Mouse (Mus musculus): ENCODE measurements around the gene Bche. TPM values are rescaled to one million over a fixed set of nuclear protein-coding genes. Genes with fewer than 3 reads are reported as not detected.
A peak's percentile ranks its signal among the peaks of the same experiment; 100 is the strongest.

The Bche gene
- polyA plus RNA-seq (2016; fragmentation: Nextera tagmentation; extraction: Ambion mirVana): 1.8 and 2.1 TPM in 2 replicates

DNA sequence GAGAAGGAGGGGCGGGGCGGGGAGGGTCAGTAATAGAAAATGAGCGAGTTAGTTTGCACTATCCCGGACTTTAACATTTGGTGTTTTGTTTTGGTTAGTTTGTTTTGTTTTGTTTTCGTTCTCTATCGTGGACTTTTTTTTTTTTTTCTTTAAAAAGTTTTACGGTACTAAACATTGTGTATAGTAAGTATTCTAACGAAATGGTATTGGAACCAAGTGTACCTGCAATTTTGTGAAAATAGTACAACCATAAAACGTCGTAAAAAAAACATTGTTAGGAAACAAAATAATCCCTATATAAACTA lies at the start of gene Bche:
TSS of gene Bche (minus strand) at position 6 of the 305 bp plus-strand sequence.
- no peak for DNase-seq (ENCODE audit: low spot score)
- H3K27ac ChIP-seq: peak within 1 kb of the TSS; percentile 64
- H3K9me3 ChIP-seq (replicated peaks): no peaks in the 10 kb centered on the region
- H3K4me3 ChIP-seq: peak within 1 kb of the TSS; percentile 52
- no peaks in the 10 kb centered on the region for H3K36me3 ChIP-seq
- WGBS: 26% methylated on average over 10 of the region's 10 CpGs
- no peaks in the 10 kb centered on the region for H3K27me3 ChIP-seq (ENCODE audit: low read depth, poor library complexity, severe bottlenecking)
- H3K4me1 ChIP-seq: no peaks in the 10 kb centered on the region

DNA sequence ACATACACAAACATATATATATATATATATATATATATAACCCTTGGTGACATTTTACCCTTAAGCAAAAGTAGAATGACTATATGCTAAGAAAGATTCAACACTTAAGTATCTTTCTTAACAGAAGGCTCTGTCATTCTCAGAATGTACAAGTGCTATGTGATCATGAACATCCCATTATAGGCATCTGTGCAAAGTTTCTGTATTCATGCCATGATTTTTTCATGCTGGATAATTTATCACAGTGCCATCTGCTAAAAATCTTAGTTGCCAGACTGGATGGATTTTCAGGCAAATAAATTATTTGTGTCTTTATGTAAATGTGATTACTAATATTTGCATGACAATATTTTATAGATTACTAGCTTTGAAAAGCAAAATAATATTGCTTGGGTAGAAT lies 33.8 kb upstream of the Bche start:
- Histone ChIP-seq H3K27me3 (ENCODE audit: low read depth, poor library complexity, severe bottlenecking) (no peaks in the 10 kb centered on the region), H3K9me3 (replicated peaks) (no peaks in the 10 kb centered on the region), H3K36me3 (no peaks in the 10 kb centered on the region), H3K27ac (no peak overlapping the region), H3K4me1 (no peaks in the 10 kb centered on the region), H3K4me3 (no peak overlapping the region)
- no peak for DNase-seq (ENCODE audit: low spot score)

GRCm38 (mm10) chr3:73731677-73732076 lies 23.5 kb upstream of the Bche start:
- no peak overlapping the region for H3K27ac ChIP-seq
- H3K36me3 ChIP-seq: no peaks in the 10 kb centered on the region
- H3K27me3 ChIP-seq (ENCODE audit: low read depth, poor library complexity, severe bottlenecking): no peaks in the 10 kb centered on the region
- no peak for DNase-seq (ENCODE audit: low spot score)
- no peaks in the 10 kb centered on the region for H3K4me1 ChIP-seq
- WGBS: 52% methylated on average over 2 of the region's 2 CpGs
- no peaks in the 10 kb centered on the region for H3K9me3 ChIP-seq (replicated peaks)
- H3K4me3 ChIP-seq: no peak overlapping the region

DNA sequence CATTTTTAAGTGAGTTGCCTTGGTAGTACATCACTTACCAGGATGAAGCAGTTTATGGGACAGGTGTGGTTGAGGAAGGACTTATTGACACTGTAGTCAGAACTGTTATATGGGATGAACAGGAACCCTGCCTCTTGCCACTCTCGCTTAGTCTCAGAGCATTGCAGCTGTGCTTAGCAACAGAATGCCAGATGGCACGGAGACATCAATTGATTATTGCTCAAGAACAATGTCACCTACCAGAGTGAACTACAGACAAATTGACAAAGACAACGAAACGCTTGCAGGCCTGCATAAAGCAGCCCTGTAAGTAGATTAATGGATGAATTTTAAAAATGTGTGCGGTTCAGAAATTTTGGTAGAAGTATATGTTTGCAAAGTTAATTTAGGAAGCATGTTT lies 21.3 kb upstream of the Bche start:
- H3K27ac ChIP-seq: no peak overlapping the region
- 86% methylated on average over 5 of the region's 5 CpGs for WGBS

GRCm38 (mm10) chr3:73725711-73726110 lies 17.5 kb upstream of the Bche start:
- Histone ChIP-seq H3K27ac (no peak overlapping the region), H3K36me3 (no peaks in the 10 kb centered on the region), H3K4me1 (no peaks in the 10 kb centered on the region), H3K27me3 (ENCODE audit: low read depth, poor library complexity, severe bottlenecking) (no peaks in the 10 kb centered on the region), H3K4me3 (no peak overlapping the region), H3K9me3 (replicated peaks) (no peaks in the 10 kb centered on the region)
- no peak for DNase-seq (ENCODE audit: low spot score)

More for the DNA sequence above, 21.3 kb upstream of the Bche start:
- no peaks in the 10 kb centered on the region for H3K4me1 ChIP-seq
- DNase-seq (ENCODE audit: low spot score): no peak
- H3K9me3 ChIP-seq (replicated peaks): no peaks in the 10 kb centered on the region
- no peaks in the 10 kb centered on the region for H3K27me3 ChIP-seq (ENCODE audit: low read depth, poor library complexity, severe bottlenecking)
- no peaks in the 10 kb centered on the region for H3K36me3 ChIP-seq
- H3K4me3 ChIP-seq: no peak overlapping the region

DNA sequence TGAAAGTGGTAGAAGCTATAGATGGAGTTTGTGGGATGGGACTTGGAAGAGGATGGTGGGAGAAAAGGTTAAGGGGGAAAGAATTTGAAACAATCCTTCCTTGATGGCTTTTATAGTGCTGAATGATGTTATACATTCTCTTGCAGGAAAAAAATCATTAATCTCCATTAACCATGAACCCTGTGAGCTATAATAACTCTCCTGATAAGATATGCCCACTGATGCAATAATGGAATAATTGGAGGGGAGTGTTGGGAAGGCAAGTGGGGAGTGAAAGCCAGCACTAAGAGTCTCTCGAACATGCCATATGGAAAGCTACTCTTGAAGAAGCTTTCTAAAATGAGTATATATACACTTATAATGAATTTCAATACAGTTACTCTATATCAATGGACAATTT lies 16.7 kb upstream of the Bche start:
- Histone ChIP-seq H3K9me3 (replicated peaks) (no peaks in the 10 kb centered on the region), H3K36me3 (no peaks in the 10 kb centered on the region), H3K4me1 (no peaks in the 10 kb centered on the region), H3K27ac (no peak overlapping the region), H3K27me3 (ENCODE audit: low read depth, poor library complexity, severe bottlenecking) (no peaks in the 10 kb centered on the region), H3K4me3 (no peak overlapping the region)
- no peak for DNase-seq (ENCODE audit: low spot score)
- 100% methylated on average over 1 of the region's 1 CpGs for WGBS

- Histone ChIP-seq H3K9me3 (replicated peaks) (no peaks in the 10 kb centered on the region), H3K36me3 (no peaks in the 10 kb centered on the region), H3K27ac (no peak overlapping the region), H3K4me3 (no peak overlapping the region), H3K4me1 (no peaks in the 10 kb centered on the region), H3K27me3 (ENCODE audit: low read depth, poor library complexity, severe bottlenecking) (no peaks in the 10 kb centered on the region)
- no peak for DNase-seq (ENCODE audit: low spot score)
- WGBS: 90% methylated on average over 1 of the region's 1 CpGs
Observed at GRCm38 (mm10) chr3:73717610-73718284, 9.5 kb upstream of the Bche start.

- Histone ChIP-seq H3K4me3 (no peak overlapping the region), H3K4me1 (no peaks in the 10 kb centered on the region), H3K27ac (no peak overlapping the region), H3K36me3 (no peaks in the 10 kb centered on the region), H3K27me3 (ENCODE audit: low read depth, poor library complexity, severe bottlenecking) (no peaks in the 10 kb centered on the region), H3K9me3 (replicated peaks) (no peaks in the 10 kb centered on the region)
- 83% methylated on average over 8 of the region's 8 CpGs for WGBS
- DNase-seq (ENCODE audit: low spot score): no peak
Observed at GRCm38 (mm10) chr3:73709871-73710270, 1.7 kb upstream of the Bche start.

DNA sequence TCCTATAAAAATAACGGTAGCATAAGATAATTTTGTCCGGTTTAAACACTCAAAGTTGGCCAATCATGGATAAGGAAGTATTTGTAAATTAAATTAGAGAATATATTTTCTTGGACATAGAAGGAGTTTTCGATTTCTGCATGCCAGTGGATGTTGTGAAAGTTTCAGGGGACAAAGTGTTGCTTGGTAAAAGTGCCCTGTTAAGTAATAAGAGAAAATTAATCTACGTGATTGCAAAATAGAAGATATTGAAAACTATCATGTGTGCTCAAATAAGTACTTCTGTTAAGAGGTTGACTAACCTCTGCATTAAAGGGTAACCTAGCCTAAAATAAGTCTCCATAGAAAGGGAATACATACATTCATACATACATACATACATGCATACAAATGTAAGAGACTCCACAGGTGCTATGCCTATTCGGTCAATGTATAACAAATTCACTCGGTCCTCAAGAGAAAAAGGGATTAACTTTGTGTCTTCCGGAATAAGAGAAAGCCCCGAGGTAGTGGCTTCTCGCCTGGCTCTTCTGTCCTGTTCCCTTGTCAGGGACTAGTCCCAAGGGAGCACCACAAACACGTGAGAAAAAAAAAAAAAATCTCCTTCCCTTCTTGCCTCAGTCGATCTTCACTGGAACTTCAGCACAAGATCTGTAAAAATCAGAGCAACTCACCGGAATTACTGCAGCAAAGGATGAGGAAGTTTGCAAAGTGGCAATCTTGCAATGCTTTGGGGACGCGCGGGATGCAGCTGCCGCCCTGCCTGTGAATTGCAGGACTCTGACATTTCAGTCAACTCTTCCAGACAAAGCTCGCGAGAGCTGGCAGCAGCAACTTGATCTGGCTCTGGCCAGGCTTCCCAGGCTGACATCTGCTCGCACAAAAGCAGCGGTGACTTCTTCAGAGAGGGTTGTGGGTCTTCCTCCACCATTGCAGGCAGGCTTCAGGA lies 480 bp downstream of the Bche start:
- peak; percentile 81 for DNase-seq (ENCODE audit: low spot score)
- H3K9me3 ChIP-seq (replicated peaks): no peaks in the 10 kb centered on the region
- H3K4me1 ChIP-seq: no peaks in the 10 kb centered on the region
- WGBS: 22% methylated on average over 20 of the region's 20 CpGs
- H3K27ac ChIP-seq: peak overlapping the region; percentile 64
- H3K4me3 ChIP-seq: peak overlapping the region; percentile 52
- H3K36me3 ChIP-seq: no peaks in the 10 kb centered on the region
- H3K27me3 ChIP-seq (ENCODE audit: low read depth, poor library complexity, severe bottlenecking): no peaks in the 10 kb centered on the region

DNA sequence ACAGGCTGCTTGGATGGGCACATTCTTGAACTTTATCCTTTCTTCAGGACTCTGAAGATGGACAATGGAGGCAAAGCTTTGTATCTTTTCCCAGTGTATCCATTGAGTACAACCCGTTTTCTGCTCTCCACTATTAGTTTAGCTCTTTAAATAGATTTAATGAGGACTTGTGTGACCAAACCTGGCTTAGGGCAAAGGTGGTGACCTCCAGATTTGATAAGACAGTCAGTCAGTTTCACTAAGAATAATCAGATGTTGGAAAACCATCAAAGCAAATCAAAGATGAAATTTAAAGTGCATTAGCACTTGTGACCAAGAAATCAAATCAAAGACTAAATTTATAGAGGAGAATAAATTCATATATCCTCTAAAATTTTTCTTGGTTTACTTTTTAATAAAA lies 1.7 kb downstream of the Bche start:
- no peaks in the 10 kb centered on the region for H3K9me3 ChIP-seq (replicated peaks)
- WGBS: 54% methylated on average over 1 of the region's 1 CpGs

GRCm38 (mm10) chr3:73698889-73699288 lies 9.3 kb downstream of the Bche start:
- WGBS: 85% methylated on average over 1 of the region's 1 CpGs
- Histone ChIP-seq H3K27ac (no peak overlapping the region), H3K36me3 (no peaks in the 10 kb centered on the region), H3K9me3 (replicated peaks) (no peaks in the 10 kb centered on the region), H3K4me1 (no peaks in the 10 kb centered on the region), H3K4me3 (no peak overlapping the region), H3K27me3 (ENCODE audit: low read depth, poor library complexity, severe bottlenecking) (no peaks in the 10 kb centered on the region)
- DNase-seq (ENCODE audit: low spot score): no peak

More for the DNA sequence above, 1.7 kb downstream of the Bche start:
- H3K4me3 ChIP-seq: no peak overlapping the region
- no peak overlapping the region for H3K27ac ChIP-seq
- H3K4me1 ChIP-seq: no peaks in the 10 kb centered on the region
- H3K27me3 ChIP-seq (ENCODE audit: low read depth, poor library complexity, severe bottlenecking): no peaks in the 10 kb centered on the region
- no peaks in the 10 kb centered on the region for H3K36me3 ChIP-seq
- no peak for DNase-seq (ENCODE audit: low spot score)

- no peak for DNase-seq (ENCODE audit: low spot score)
- Histone ChIP-seq H3K4me3 (no peak overlapping the region), H3K36me3 (no peaks in the 10 kb centered on the region), H3K9me3 (replicated peaks) (no peaks in the 10 kb centered on the region), H3K27me3 (ENCODE audit: low read depth, poor library complexity, severe bottlenecking) (no peaks in the 10 kb centered on the region), H3K27ac (no peak overlapping the region), H3K4me1 (no peaks in the 10 kb centered on the region)
- 91% methylated on average over 1 of the region's 1 CpGs for WGBS
Observed at GRCm38 (mm10) chr3:73673333-73673732, 34.9 kb downstream of the Bche start.

DNA sequence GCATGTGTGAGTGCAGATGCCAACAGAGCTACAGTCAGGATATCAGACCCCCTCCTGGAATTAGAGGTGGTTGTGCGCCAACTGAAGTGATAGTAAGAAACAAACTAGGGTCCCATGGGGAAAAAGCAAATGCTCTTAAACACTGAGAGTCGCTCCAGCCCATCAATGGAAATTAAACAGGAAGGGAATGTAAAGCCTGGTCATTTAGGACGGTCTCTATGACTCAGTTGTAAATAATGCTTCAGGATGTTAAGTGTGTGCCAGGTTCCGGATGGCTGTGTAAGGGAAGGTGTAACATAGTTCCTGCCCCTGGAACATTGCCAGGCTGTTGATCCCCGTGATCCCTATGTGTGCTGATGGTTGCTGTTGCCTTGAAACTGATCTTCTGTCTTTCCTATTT lies 40.0 kb downstream of the Bche start:
- no peak overlapping the region for H3K4me3 ChIP-seq
- no peaks in the 10 kb centered on the region for H3K27me3 ChIP-seq (ENCODE audit: low read depth, poor library complexity, severe bottlenecking)
- no peaks in the 10 kb centered on the region for H3K9me3 ChIP-seq (replicated peaks)
- H3K36me3 ChIP-seq: no peaks in the 10 kb centered on the region
- H3K27ac ChIP-seq: no peak overlapping the region
- no peak for DNase-seq (ENCODE audit: low spot score)
- no peaks in the 10 kb centered on the region for H3K4me1 ChIP-seq
- WGBS: 86% methylated on average over 5 of the region's 5 CpGs
